Mouse (Mus musculus): ENCODE results near the gene Rpl36.

DNA sequence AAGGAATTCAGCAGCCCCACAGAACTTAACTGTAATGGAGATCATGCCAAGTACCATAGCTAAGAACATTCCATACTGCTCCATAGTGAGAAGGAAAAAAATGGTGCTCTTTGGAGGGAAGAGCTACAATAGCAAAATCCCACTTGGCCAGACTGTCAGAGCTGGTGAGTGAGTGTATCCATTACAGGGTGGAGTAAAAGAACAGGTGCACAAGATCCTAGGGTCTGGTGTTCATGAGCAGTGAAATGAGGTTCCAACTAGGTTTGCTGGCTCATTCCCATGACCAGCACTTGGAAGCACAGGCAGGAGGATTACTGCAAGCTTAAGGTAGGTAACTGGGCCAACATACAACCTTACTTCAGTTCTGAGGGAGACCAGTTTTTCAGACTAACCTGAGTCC lies 20.7 kb upstream of the Rpl36 start:
- TF ChIP-seq POLR2A (IDR thresholded peaks at IDR 0.05; ENCODE audit: low read depth, low read length) (no peak), CTCF (IDR thresholded peaks at IDR 0.05; ENCODE audit: extremely low read depth, insufficient read length, insufficient replicate concordance, low read depth, low read length) (no peak)

All from small intestine, adult 2 months (tissue).